Mouse (Mus musculus) cerebellum, adult 11 months (tissue): ENCODE results near the gene Ncoa5.

Experiments used
- DNase-seq: peaks from one replicate; pipeline ENCODE4 v3.0.0; 2022

Ncoa5 gene

DNA sequence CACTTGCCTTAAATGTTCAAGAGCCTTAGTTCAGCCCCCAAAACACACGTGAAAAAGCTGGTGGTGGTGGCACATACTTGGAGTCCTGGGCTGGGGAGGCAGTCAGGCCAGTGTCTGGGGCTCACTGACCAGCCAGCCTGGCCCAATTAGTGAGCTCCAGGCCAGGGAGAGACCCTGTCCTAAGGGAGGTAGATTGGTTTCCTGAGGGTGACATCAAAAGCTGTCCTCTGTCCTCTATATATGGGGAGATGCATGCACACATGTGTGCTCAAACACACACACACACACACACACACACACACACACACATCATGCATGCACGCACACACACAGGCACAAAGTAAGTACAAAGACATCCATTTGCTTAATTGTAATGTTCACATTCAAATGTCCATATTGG, 9.1 kb upstream of the Ncoa5 start:
- DNase-seq = no peak

GRCm38 (mm10) chr2:165043090-165043636, 8.5 kb upstream of the Ncoa5 start:
- no peak for DNase-seq

GRCm38 (mm10) chr2:165042126-165042525, 7.5 kb upstream of the Ncoa5 start:
- DNase-seq = no peak

DNA sequence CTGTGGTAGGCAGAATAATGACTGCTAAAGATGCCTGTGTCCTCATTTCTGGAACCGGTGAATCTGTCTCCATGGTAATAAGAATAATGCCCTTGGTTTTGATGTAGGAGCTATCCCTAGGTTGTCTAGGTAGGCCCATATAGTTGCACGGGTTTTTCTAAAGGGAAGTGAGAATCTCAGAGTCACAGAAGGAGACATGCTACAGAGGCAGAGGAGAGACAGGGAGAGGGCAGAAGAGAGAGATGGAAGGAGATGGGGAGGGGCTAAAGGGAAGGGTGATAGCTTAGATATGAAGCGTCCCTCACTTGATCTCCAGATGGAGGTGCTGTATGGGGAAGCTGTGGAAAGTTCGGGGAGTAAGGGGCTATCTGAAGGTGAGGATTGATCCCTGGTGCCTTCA, 2.7 kb upstream of the Ncoa5 start:
- DNase-seq = no peak

- DNase-seq = no peak
Observed at GRCm38 (mm10) chr2:165035058-165035431, 378 bp upstream of the Ncoa5 start.

- no peak for DNase-seq
Observed at GRCm38 (mm10) chr2:165033306-165033705, 1.4 kb downstream of the Ncoa5 start.

- DNase-seq = no peak
Observed at GRCm38 (mm10) chr2:165032533-165032932, 2.1 kb downstream of the Ncoa5 start.

GRCm38 (mm10) chr2:165027163-165027562, 7.5 kb downstream of the Ncoa5 start:
- DNase-seq = no peak

DNA sequence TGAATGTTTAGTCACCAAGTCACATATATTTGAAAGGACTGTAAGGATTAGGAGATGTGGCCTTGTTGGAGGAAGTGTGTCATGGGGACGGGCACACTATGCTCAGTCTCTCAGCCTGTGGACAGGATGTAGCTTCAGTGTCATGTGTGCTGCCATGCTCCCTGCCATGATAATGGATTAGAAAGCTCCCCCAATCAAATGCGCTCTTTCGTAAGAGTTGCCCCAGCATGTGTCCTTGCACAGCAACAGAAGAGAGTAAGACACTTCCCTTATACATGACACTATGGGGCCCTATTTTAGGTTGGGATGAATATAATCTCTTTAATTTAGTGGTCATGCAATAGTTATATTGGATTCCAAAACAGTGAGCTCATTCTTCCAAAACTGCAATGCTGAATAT, 14.2 kb downstream of the Ncoa5 start:
- DNase-seq = no peak

DNA sequence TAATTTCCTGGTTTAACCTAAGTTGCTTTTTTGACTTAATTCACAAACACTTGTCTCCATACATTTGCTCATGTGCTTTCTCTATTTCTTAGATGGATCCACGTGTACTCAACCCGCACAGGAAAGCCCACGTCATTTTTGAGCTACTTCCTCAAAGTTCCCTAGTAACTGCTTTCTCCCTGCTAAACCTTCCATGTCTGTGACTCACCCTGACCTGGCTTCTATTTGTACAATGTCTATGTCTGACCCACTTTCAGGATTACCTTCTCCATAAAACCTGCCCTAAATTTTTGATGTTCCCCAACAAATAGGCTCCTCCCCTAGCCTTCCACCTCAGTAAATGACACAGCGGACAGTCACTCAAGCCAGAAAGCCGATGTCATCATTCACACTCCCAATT, 19.7 kb downstream of the Ncoa5 start:
- DNase-seq = no peak

DNA sequence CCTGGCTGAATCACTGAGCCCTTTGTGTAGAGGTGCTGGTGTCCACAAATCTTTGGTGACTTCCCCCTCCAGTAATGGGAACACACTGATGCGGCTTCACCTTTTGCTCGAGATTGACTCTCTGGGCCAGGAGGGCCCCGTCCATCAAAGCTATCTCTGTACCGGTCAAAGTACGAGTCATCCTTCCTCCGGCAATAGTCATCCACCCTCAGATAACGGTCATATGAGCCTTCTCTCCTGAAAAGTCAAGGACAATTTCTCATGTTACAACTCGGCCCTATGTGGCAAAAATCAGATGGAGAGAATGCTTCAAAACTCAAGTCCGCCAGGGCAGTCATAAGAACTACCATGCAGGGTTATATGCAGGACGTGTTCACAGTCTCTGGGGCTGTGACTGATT, 24.3 kb downstream of the Ncoa5 start:
- no peak for DNase-seq

DNA sequence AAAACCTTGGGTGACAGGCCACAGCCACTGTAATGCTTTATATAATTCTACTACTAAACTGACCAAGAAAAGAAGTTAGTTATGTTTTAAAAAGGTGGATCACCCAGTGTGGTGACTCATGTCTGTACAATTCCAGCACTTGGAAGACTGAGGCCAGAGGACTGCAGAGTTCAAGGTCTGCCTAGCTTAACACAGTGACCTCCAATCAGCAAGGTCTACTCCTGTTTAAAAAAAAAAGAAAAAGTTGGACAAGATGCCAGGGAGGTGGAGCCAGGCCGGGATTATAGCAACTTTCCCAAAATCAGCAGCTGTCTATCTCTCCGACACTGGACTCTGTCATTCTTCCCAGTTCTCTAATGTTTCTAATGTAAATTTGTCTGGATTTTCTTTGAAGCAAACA, 25.1 kb downstream of the Ncoa5 start:
- no peak for DNase-seq

GRCm38 (mm10) chr2:165009161-165009560, 25.5 kb downstream of the Ncoa5 start:
- no peak for DNase-seq

- DNase-seq = no peak
Observed at GRCm38 (mm10) chr2:165007986-165008385, 26.7 kb downstream of the Ncoa5 start.

DNA sequence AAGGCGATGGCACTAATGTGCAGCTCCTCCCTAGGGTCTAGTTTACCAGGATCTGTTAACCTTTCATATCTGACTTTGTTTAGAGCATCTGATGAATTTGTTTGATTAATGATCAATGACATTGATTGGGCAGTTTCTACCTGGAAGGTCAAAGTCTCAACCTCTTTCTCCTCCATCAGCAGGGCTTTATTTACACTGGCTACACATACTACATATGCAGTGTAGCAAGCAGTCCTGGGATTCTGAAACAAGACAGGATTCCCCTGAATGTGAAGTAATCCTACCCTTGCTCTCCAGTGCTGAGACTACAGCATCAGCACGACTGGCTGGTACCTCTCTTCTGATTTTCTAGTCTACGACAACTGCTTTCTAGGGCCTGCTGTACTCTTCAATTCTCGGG, 27.9 kb downstream of the Ncoa5 start:
- DNase-seq = no peak

DNA sequence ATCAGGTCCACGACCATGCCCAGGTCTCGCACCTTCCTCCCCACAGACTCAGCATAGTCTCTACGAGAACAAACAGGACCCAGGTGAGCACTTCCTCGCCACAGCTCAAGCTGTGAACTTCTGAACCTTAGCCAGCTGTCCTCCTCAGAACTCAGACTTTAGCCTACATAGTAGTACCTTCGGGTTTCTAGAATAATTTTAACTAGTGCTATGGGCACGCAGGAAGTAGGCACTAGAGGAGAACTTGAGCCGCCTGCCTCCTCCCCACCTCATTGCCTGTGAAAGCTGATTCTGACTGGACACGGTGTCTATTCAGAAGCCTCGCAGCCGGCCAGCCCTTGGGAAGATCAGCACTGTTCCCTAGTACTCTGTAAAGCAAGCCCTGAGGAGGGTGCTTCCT, 30.4 kb downstream of the Ncoa5 start:
- no peak for DNase-seq

GRCm38 (mm10) chr2:165003108-165003507, 31.6 kb downstream of the Ncoa5 start:
- DNase-seq = no peak

DNA sequence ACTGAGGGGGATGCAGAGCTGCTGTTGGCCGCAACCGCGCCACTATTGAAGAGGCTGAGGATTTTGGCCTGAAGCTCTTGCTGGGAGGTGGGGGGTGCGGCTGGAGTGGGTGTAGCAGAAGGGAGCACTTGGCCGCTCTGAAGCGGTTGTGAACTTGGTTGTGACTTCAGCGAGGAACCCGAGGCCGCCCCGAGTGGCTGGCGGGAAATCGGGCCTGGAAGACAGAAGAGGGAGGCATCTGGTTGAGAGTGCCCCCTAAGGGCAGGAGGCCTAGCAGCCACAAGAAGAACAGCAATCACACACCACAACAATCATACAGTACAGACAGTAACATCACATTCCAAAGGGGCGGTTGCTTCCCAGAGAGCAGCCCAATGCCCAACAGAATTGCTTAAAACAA, 32.7 kb downstream of the Ncoa5 start:
- no peak for DNase-seq

DNA sequence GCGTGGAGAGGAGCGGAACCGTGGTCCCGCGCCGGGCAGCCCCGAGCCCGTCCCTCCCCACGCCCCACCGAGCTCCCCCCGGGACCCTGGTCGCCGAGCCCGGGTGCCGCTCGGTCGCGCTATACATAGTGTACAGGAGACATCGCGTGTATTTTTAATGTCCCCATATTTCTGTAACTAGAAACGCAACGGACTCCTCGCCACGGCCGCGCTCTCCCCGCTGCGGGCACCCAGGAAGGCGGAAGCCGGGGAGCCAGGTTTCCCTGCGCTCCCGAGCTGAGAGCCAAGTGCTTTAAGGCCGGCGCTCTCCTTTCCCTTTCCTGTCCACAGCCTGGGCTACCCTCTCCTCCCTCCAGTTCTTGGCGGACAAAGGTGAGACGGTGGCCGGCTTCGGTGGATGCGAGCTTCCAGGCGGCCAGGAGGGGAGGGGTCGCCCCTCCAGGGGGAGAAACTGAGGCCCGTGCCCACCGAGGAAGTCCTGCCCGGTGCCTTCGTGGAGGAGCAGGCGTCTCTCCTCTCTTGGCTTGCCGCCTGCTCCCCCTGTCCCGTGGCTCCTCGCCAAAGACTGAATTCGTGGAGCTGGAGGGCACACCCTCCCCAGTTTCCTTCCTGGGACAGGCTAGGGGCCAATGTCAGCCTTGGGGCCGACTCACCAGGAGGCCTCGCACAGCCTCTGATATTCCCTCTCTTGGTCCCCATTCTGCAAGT, 36.8 kb downstream of the Ncoa5 start:
- DNase-seq = no peak

GRCm38 (mm10) chr2:164996848-164997720, 37.6 kb downstream of the Ncoa5 start:
- DNase-seq = no peak

DNA sequence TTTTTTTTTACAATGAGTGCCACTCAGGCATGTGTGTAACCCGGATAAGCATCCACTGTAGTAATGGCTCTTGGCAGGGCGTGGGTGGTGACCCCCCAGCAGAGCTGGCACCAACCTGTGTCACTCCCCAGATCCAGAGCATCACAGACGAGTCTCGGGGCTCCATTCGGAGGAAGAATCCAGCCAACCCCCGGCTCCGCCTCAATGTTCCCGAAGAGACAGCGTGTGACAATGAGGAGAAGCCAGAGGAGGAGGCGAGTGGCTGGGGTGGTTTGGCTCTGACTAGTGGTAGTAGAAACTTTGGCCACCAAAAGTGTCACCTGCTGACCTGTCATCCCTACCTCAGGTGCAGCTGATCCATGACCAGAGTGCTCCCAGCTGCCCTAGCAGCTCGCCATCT, 38.7 kb downstream of the Ncoa5 start:
- DNase-seq = no peak

- no peak for DNase-seq
Observed at GRCm38 (mm10) chr2:164994659-164995428, 39.8 kb downstream of the Ncoa5 start.

- DNase-seq = no peak
Observed at GRCm38 (mm10) chr2:164994156-164994555, 40.5 kb downstream of the Ncoa5 start.
